Mouse (Mus musculus): ENCODE data around the gene Arfip1. TPM values are rescaled to one million over a fixed set of nuclear protein-coding genes. Genes with fewer than 3 reads are reported as not detected.
A peak's percentile ranks its signal among the peaks of the same experiment; 100 is the strongest.
"Not testable (repeated sequence)": the region's sequence is repeated elsewhere in the genome, so short reads cannot be mapped to it uniquely, and the experiment has no call there.

The Arfip1 gene
- polyA plus RNA-seq, 1 experiment from 2014 or later: 47.2 TPM

GRCm38 (mm10) chr3:84568540-84568939 lies 13.9 kb downstream of the Arfip1 start:
- no peak overlapping the region for H3K4me2 ChIP-seq (ENCODE audit: low read depth, low read length)
- no peak overlapping the region for H3K9ac ChIP-seq (replicated peaks; ENCODE audit: low read length)
- H3K4me1 ChIP-seq (ENCODE audit: control insufficient read depth, insufficient read depth, low read length): no peaks in the 10 kb centered on the region
- H3K27me3 ChIP-seq (ENCODE audit: control insufficient read depth, insufficient read depth, low read length): no peaks in the 10 kb centered on the region
- no peaks in the 10 kb centered on the region for H3K36me3 ChIP-seq (replicated peaks; ENCODE audit: control insufficient read depth, insufficient read depth, low read depth, low read length)
- no peaks in the 10 kb centered on the region for H3K9me3 ChIP-seq (replicated peaks; ENCODE audit: control insufficient read depth, low read length)
- H3K4me3 ChIP-seq (ENCODE audit: low read depth, low read length): no peak overlapping the region
- ATAC-seq (replicated peaks; ENCODE audit: insufficient number of reproducible peaks, low FRiP score, low TSS enrichment, low read depth) (no peak), DNase-seq (ENCODE audit: low spot score) (no peak)
- 92% methylated on average over 6 of the region's 6 CpGs for WGBS
- H3K27ac ChIP-seq (replicated peaks; ENCODE audit: low read depth, low read length): no peak overlapping the region

DNA sequence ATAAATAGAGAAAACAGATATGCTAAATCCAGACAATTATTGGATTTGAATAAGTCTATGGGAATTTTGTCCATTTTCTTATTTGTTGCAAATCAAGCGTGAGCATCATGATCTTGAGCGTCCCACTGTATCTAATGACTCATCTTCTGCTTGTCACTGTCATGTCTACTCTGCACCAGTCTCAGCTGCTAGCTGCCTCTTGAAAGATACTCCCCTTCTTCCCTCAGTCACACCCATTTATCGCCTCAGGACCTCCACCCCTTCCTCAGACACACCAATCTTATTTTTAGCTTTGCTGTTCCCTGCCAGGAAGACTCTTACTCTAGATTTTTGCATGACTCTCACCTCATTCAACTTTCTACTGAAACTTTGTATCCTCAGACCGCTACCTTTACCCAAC lies 19.0 kb downstream of the Arfip1 start:
- Histone ChIP-seq H3K9ac (replicated peaks; ENCODE audit: low read length) (no peak overlapping the region), H3K27ac (replicated peaks; ENCODE audit: low read depth, low read length) (no peak overlapping the region), H3K4me2 (ENCODE audit: low read depth, low read length) (no peak overlapping the region), H3K36me3 (replicated peaks; ENCODE audit: control insufficient read depth, insufficient read depth, low read depth, low read length) (no peaks in the 10 kb centered on the region), H3K4me3 (ENCODE audit: low read depth, low read length) (no peak overlapping the region), H3K27me3 (ENCODE audit: control insufficient read depth, insufficient read depth, low read length) (no peaks in the 10 kb centered on the region), H3K4me1 (ENCODE audit: control insufficient read depth, insufficient read depth, low read length) (no peaks in the 10 kb centered on the region), H3K9me3 (replicated peaks; ENCODE audit: control insufficient read depth, low read length) (no peaks in the 10 kb centered on the region)
- DNase-seq (ENCODE audit: low spot score) (no peak), ATAC-seq (replicated peaks; ENCODE audit: insufficient number of reproducible peaks, low FRiP score, low TSS enrichment, low read depth) (no peak)
- 83% methylated on average over 4 of the region's 4 CpGs for WGBS

GRCm38 (mm10) chr3:84562911-84563310 lies 19.5 kb downstream of the Arfip1 start:
- H3K27me3 ChIP-seq (ENCODE audit: control insufficient read depth, insufficient read depth, low read length); H3K4me1 ChIP-seq (ENCODE audit: control insufficient read depth, insufficient read depth, low read length); H3K27ac ChIP-seq (replicated peaks; ENCODE audit: low read depth, low read length); H3K9me3 ChIP-seq (replicated peaks; ENCODE audit: control insufficient read depth, low read length); DNase-seq (ENCODE audit: low spot score); H3K4me3 ChIP-seq (ENCODE audit: low read depth, low read length); H3K9ac ChIP-seq (replicated peaks; ENCODE audit: low read length); H3K36me3 ChIP-seq (replicated peaks; ENCODE audit: control insufficient read depth, insufficient read depth, low read depth, low read length); ATAC-seq (replicated peaks; ENCODE audit: insufficient number of reproducible peaks, low FRiP score, low TSS enrichment, low read depth); H3K4me2 ChIP-seq (ENCODE audit: low read depth, low read length): not testable (repeated sequence)
- WGBS: 91% methylated on average over 2 of the region's 2 CpGs

DNA sequence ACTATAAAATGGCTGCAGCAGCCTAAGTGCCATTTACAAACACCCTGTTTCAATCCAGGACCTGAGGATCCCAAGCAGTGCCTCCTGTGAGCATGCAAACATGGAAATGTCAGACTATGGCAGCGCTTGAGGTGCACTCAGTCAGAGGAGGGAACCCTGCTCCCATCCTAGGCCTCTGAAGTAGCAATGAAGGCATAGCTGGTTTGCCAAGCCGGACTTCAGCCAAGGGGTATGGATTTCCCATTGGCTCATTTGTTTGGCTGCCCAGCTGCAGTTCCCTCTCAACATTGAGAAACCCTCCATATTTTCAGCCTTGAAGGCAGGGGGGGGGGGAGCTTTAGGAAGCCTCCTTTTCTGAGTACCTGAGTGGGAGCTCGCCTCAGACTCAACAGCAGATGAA lies 24.1 kb downstream of the Arfip1 start:
- Histone ChIP-seq H3K4me1 (ENCODE audit: control insufficient read depth, insufficient read depth, low read length) (no peaks in the 10 kb centered on the region), H3K9ac (replicated peaks; ENCODE audit: low read length) (no peak overlapping the region), H3K27ac (replicated peaks; ENCODE audit: low read depth, low read length) (no peak overlapping the region), H3K4me2 (ENCODE audit: low read depth, low read length) (no peak overlapping the region), H3K9me3 (replicated peaks; ENCODE audit: control insufficient read depth, low read length) (no peaks in the 10 kb centered on the region), H3K27me3 (ENCODE audit: control insufficient read depth, insufficient read depth, low read length) (no peaks in the 10 kb centered on the region), H3K36me3 (replicated peaks; ENCODE audit: control insufficient read depth, insufficient read depth, low read depth, low read length) (no peaks in the 10 kb centered on the region), H3K4me3 (ENCODE audit: low read depth, low read length) (no peak overlapping the region)
- DNase-seq (ENCODE audit: low spot score) (no peak), ATAC-seq (replicated peaks; ENCODE audit: insufficient number of reproducible peaks, low FRiP score, low TSS enrichment, low read depth) (no peak)
- 92% methylated on average over 3 of the region's 3 CpGs for WGBS

DNA sequence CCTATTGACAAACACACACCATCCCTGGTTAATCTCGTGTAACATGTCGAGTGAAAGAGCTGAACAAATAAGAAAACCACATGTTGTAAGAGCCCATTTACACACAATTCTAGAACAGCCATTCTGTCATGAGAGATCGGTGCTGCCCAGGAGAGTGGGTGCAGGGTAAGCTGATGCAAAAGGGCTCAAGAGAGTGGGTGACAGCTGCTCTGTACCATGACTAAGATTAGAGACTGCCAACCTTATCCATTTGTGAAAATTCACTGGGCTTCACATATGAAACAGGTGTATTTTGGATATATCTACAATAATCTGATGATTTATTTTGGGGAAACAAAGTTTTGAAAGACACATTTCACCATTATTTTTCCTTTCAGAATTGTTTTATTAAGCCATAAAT lies 26.6 kb downstream of the Arfip1 start:
- Histone ChIP-seq H3K4me1 (ENCODE audit: control insufficient read depth, insufficient read depth, low read length) (no peaks in the 10 kb centered on the region), H3K4me2 (ENCODE audit: low read depth, low read length) (no peak overlapping the region), H3K9me3 (replicated peaks; ENCODE audit: control insufficient read depth, low read length) (no peaks in the 10 kb centered on the region), H3K27me3 (ENCODE audit: control insufficient read depth, insufficient read depth, low read length) (no peaks in the 10 kb centered on the region), H3K4me3 (ENCODE audit: low read depth, low read length) (no peak overlapping the region), H3K9ac (replicated peaks; ENCODE audit: low read length) (no peak overlapping the region), H3K36me3 (replicated peaks; ENCODE audit: control insufficient read depth, insufficient read depth, low read depth, low read length) (no peaks in the 10 kb centered on the region), H3K27ac (replicated peaks; ENCODE audit: low read depth, low read length) (no peak overlapping the region)
- DNase-seq (ENCODE audit: low spot score): no peak
- 82% methylated on average over 3 of the region's 3 CpGs for WGBS
- ATAC-seq (replicated peaks; ENCODE audit: insufficient number of reproducible peaks, low FRiP score, low TSS enrichment, low read depth): no peak

DNA sequence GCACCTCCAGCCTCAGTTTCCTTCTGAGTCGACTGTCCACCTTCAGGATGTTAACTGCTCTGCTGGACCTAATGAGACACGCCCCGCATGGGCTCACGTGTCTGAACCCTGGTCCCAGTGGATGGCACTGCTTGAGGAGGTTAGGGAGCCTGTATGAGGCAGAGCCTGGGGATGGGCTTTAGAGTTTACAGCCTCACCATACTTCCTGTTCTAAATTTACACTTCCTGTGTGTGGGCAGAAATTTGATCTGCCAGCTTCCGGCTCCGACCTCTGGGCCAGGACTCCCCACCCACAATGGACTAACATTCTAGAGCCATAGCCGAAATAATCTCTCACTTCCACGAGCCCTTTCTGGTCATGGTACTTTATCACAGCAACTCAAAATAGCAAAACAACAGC lies 35.2 kb downstream of the Arfip1 start:
- H3K27me3 ChIP-seq (ENCODE audit: control insufficient read depth, insufficient read depth, low read length): no peaks in the 10 kb centered on the region
- H3K4me3 ChIP-seq (ENCODE audit: low read depth, low read length): no peak overlapping the region
- no peaks in the 10 kb centered on the region for H3K9me3 ChIP-seq (replicated peaks; ENCODE audit: control insufficient read depth, low read length)
- H3K4me2 ChIP-seq (ENCODE audit: low read depth, low read length): no peak overlapping the region
- WGBS: 59% methylated on average over 8 of the region's 8 CpGs
- DNase-seq (ENCODE audit: low spot score) (peak; percentile 9), ATAC-seq (replicated peaks; ENCODE audit: insufficient number of reproducible peaks, low FRiP score, low TSS enrichment, low read depth) (no peak)
- no peak overlapping the region for H3K9ac ChIP-seq (replicated peaks; ENCODE audit: low read length)
- H3K27ac ChIP-seq (replicated peaks; ENCODE audit: low read depth, low read length): no peak overlapping the region
- no peaks in the 10 kb centered on the region for H3K36me3 ChIP-seq (replicated peaks; ENCODE audit: control insufficient read depth, insufficient read depth, low read depth, low read length)
- H3K4me1 ChIP-seq (ENCODE audit: control insufficient read depth, insufficient read depth, low read length): no peaks in the 10 kb centered on the region

DNA sequence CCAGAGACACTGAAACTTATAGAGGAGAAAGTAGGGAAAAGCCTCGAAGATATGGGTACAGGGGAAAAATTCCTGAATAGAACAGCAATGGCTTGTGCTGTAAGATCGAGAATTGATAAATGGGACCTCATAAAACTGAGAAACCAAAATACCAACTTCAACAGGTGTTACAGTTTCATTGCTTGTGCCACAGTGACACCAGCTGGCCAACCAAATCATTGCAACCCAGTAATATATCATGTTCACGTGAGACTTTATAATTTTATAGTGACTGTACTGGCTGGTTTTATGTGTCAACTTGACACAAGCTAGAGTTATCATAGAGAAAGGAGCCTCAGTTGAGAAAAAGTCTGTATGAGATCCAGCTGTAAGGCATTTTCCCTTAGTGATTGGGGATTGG lies 40.0 kb downstream of the Arfip1 start:
- 29% methylated on average over 3 of the region's 3 CpGs for WGBS
- not testable (repeated sequence) for ATAC-seq (replicated peaks; ENCODE audit: insufficient number of reproducible peaks, low FRiP score, low TSS enrichment, low read depth)

GRCm38 (mm10) chr3:84541881-84542280 lies 40.5 kb downstream of the Arfip1 start:
- ATAC-seq (replicated peaks; ENCODE audit: insufficient number of reproducible peaks, low FRiP score, low TSS enrichment, low read depth): no peak
- H3K9ac ChIP-seq (replicated peaks; ENCODE audit: low read length): no peak overlapping the region

More for the DNA sequence above, 40.0 kb downstream of the Arfip1 start:
- H3K27me3 ChIP-seq (ENCODE audit: control insufficient read depth, insufficient read depth, low read length); H3K27ac ChIP-seq (replicated peaks; ENCODE audit: low read depth, low read length); H3K9me3 ChIP-seq (replicated peaks; ENCODE audit: control insufficient read depth, low read length); H3K4me2 ChIP-seq (ENCODE audit: low read depth, low read length); H3K4me1 ChIP-seq (ENCODE audit: control insufficient read depth, insufficient read depth, low read length); H3K36me3 ChIP-seq (replicated peaks; ENCODE audit: control insufficient read depth, insufficient read depth, low read depth, low read length); H3K4me3 ChIP-seq (ENCODE audit: low read depth, low read length); H3K9ac ChIP-seq (replicated peaks; ENCODE audit: low read length): not testable (repeated sequence)
- peak; percentile 67 for DNase-seq (ENCODE audit: low spot score)

More at GRCm38 (mm10) chr3:84541881-84542280, 40.5 kb downstream of the Arfip1 start:
- 88% methylated on average over 1 of the region's 1 CpGs for WGBS
- H3K27ac ChIP-seq (replicated peaks; ENCODE audit: low read depth, low read length): no peak overlapping the region
- no peaks in the 10 kb centered on the region for H3K9me3 ChIP-seq (replicated peaks; ENCODE audit: control insufficient read depth, low read length)
- H3K4me1 ChIP-seq (ENCODE audit: control insufficient read depth, insufficient read depth, low read length): no peaks in the 10 kb centered on the region
- H3K36me3 ChIP-seq (replicated peaks; ENCODE audit: control insufficient read depth, insufficient read depth, low read depth, low read length): no peaks in the 10 kb centered on the region
- H3K4me2 ChIP-seq (ENCODE audit: low read depth, low read length): no peak overlapping the region
- DNase-seq (ENCODE audit: low spot score): no peak
- no peaks in the 10 kb centered on the region for H3K27me3 ChIP-seq (ENCODE audit: control insufficient read depth, insufficient read depth, low read length)
- no peak overlapping the region for H3K4me3 ChIP-seq (ENCODE audit: low read depth, low read length)

All from embryonic facial prominence, embryonic 11.5 days (tissue).